Mouse (Mus musculus) testis, postnatal 10 days (tissue): ENCODE measurements around the gene Tpsab1.
A peak's percentile ranks its signal among the peaks of the same experiment; 100 is the strongest.

ENCODE experiments used
- DNase-seq: peaks from one replicate; pipeline ENCODE4 v3.0.0; 2021; ENCODE audit warnings: low spot score

Tpsab1 gene

GRCm38 (mm10) chr17:25345462-25345861 is at the start of gene Tpsab1:
TSS of gene Tpsab1 (minus strand) at chr17:25345562.
- DNase-seq = no peak

- no peak for DNase-seq
Observed at GRCm38 (mm10) chr17:25394526-25394925, 49.2 kb upstream of the Tpsab1 start.

GRCm38 (mm10) chr17:25374011-25374410 is 28.6 kb upstream of the Tpsab1 start:
- DNase-seq = peak; percentile 78

- no peak for DNase-seq
Observed at GRCm38 (mm10) chr17:25372491-25372890, 27.1 kb upstream of the Tpsab1 start.

- no peak for DNase-seq
Observed at GRCm38 (mm10) chr17:25368973-25369372, 23.6 kb upstream of the Tpsab1 start, which contains the start of gene Tpsg1. TSS of gene Tpsg1 (plus strand) at chr17:25369273.

GRCm38 (mm10) chr17:25366005-25366404 is 20.6 kb upstream of the Tpsab1 start, which contains the start of gene Tpsb2:
TSS of gene Tpsb2 (plus strand) at chr17:25366305.
- DNase-seq = no peak

GRCm38 (mm10) chr17:25363726-25364125 is 18.4 kb upstream of the Tpsab1 start:
- peak; percentile 82 for DNase-seq

- no peak for DNase-seq
Observed at GRCm38 (mm10) chr17:25361291-25361690, 15.9 kb upstream of the Tpsab1 start.

GRCm38 (mm10) chr17:25341490-25341889 is 3.9 kb downstream of the Tpsab1 start:
- no peak for DNase-seq

GRCm38 (mm10) chr17:25340003-25340402 is 5.4 kb downstream of the Tpsab1 start:
- no peak for DNase-seq

GRCm38 (mm10) chr17:25338218-25338617 is 7.1 kb downstream of the Tpsab1 start:
- DNase-seq = no peak

GRCm38 (mm10) chr17:25333943-25334342 is 11.4 kb downstream of the Tpsab1 start:
- peak; percentile 86 for DNase-seq

GRCm38 (mm10) chr17:25332321-25332720 is 13.0 kb downstream of the Tpsab1 start:
- no peak for DNase-seq

GRCm38 (mm10) chr17:25322930-25323329 is 22.4 kb downstream of the Tpsab1 start:
- DNase-seq = peak; percentile 32

- peak; percentile 35 for DNase-seq
Observed at GRCm38 (mm10) chr17:25320819-25321218, 24.5 kb downstream of the Tpsab1 start.

- no peak for DNase-seq
Observed at GRCm38 (mm10) chr17:25318354-25318753, 27.0 kb downstream of the Tpsab1 start, which contains the start of gene Prss29. TSS of gene Prss29 (plus strand) at chr17:25318654.

GRCm38 (mm10) chr17:25308346-25308745 is 37.0 kb downstream of the Tpsab1 start, which contains the start of gene Prss28:
TSS of gene Prss28 (plus strand) at chr17:25308646.
- no peak for DNase-seq

- DNase-seq = no peak
Observed at GRCm38 (mm10) chr17:25298094-25298493, 47.3 kb downstream of the Tpsab1 start, which contains the start of gene Prss34. TSS of gene Prss34 (plus strand) at chr17:25298394.

GRCm38 (mm10) chr17:25294111-25294510 is 51.3 kb downstream of the Tpsab1 start:
- no peak for DNase-seq

- no peak for DNase-seq
Observed at GRCm38 (mm10) chr17:25293495-25293894, 51.9 kb downstream of the Tpsab1 start.
